Mouse (Mus musculus) kidney, adult 2 months (tissue): ENCODE measurements at regions not wholly inside any gene's neighbourhood (a gene's known extent, or its start where the extent isn't known, plus 50 kb on each side); places are given as distances from the start of the nearest gene placed in this dataset.

ENCODE experiments used
- DNase-seq: peaks from one replicate; pipeline ENCODE4 v3.0.0; 2021
- H3K27ac ChIP-seq: fragments of 200-500 bp; 2 replicates; pipeline ENCODE4 v1.5.1; 2012; ENCODE audit warnings: low read depth, low read length, control low read depth, inconsistent platforms; ENCODE audit not compliant: insufficient read depth
- H3K27me3 ChIP-seq: fragments of 200-500 bp; replicated peaks from 2 replicates; pipeline ENCODE4 v1.6.1; 2012; ENCODE audit warnings: mild to moderate bottlenecking, moderate library complexity, low read length, inconsistent platforms; ENCODE audit not compliant: control insufficient read depth, insufficient read depth
- H3K36me3 ChIP-seq: fragments of 200-500 bp; 2 replicates; pipeline ENCODE4 v1.6.1; 2012; ENCODE audit warnings: mild to moderate bottlenecking, moderate library complexity, low read length, inconsistent platforms; ENCODE audit not compliant: control insufficient read depth, insufficient read depth
- H3K4me1 ChIP-seq: fragments of 200-500 bp; 2 replicates; pipeline ENCODE4 v1.6.1; 2011; ENCODE audit warnings: low read length; ENCODE audit not compliant: control insufficient read depth, insufficient read depth
- H3K4me3 ChIP-seq: fragments of 200-500 bp; 2 replicates; pipeline ENCODE4 v1.5.1; 2011; ENCODE audit warnings: mild to moderate bottlenecking, low read depth, low read length, control low read depth; ENCODE audit not compliant: insufficient read depth
- CTCF ChIP-seq: fragments of 200-500 bp; conservative IDR thresholded peaks from 2 replicates; pipeline ENCODE4 v1.5.1; 2011; ENCODE audit warnings: low read depth, mild to moderate bottlenecking, control low read depth, low read length, moderate library complexity, mixed read lengths; ENCODE audit not compliant: insufficient read depth, insufficient read length
- POLR2A ChIP-seq: fragments of 200-500 bp; IDR thresholded peaks from one replicate; pipeline ENCODE4 v1.6.1; 2011; ENCODE audit warnings: low read depth, low read length, control low read depth
- WGBS: fragments of 180-500 bp; shearing (Covaris S2); methylation state at CpG from one replicate; pipeline ENCODE4 v1.1.7; 2018; 5-methylcytosine and 5-hydroxymethylcytosine counted together

DNA sequence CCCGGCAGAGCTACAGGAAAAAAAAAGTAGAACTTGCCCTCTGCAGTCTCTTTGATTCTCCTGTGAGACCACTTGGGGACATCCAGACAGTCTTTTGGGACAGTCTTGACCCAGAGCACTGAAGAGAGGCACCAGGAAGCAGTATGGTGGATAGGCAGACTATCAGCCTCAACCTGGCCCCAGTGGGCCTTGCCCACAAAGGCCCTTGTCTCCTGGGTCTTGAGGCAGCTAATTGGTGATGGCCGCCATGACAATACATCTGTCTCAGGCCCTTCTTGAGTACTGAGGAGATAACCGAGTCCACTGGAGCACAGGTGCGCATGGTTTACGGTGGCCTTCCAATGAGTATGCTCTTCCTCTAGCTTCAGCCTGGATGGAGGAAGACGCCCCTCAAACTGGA is 170.6 kb upstream of the Rpl34 start:
- no peak for DNase-seq
- Histone ChIP-seq H3K4me1 (no peaks in the 10 kb centered on the region), H3K27me3 (no peaks in the 10 kb centered on the region), H3K4me3 (no peak overlapping the region), H3K36me3 (no peaks in the 10 kb centered on the region), H3K27ac (no peak overlapping the region)
- no peak for TF ChIP-seq POLR2A
- no peak for TF ChIP-seq CTCF
- 97% methylated on average over 6 of the region's 6 CpGs for WGBS

DNA sequence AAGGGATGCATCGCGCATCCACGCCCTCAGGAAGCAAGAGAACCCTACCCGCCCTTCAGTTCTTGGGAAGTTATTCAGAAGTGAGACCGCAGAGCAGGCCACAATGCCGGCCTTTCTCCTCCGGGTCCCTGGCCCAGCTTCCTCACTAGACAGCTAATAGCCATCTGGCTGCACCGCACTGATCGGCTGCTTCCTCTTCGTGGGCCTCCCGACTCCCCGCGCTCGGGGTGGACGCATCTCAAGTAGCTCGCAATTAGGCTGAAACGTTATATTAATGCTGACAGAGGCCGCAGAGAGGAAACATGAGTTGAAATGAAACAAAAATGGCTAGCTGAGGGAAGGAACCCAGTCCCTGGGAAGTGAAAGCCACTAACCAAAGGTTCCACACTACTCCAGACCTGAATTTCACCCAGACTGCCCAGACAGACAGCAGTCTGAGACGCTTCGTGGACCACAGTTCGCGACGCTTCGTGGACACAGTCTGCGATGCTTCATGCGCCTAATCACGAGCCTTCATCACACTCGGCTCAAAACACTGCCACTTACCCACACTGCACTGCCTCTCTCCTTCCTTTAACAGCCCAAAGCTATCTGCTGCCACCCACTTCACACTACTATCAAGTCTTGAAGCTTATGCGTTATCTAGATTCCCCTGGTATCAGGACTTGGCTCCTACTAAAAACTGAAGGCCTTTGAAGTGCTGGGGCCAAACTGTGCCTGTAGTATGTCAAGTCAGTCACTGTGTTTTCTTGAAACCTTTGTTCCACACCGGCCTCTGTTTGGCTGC is 170.0 kb upstream of the Rpl34 start:
- WGBS, result 57% methylated on average over 30 of the region's 30 CpGs
- no peaks in the 10 kb centered on the region for H3K36me3 ChIP-seq
- TF ChIP-seq CTCF, result no peak
- TF ChIP-seq POLR2A, result no peak
- no peaks in the 10 kb centered on the region for H3K4me1 ChIP-seq
- no peak overlapping the region for H3K4me3 ChIP-seq
- H3K27me3 ChIP-seq, result no peaks in the 10 kb centered on the region
- DNase-seq, result peak; percentile 12
- no peak overlapping the region for H3K27ac ChIP-seq

DNA sequence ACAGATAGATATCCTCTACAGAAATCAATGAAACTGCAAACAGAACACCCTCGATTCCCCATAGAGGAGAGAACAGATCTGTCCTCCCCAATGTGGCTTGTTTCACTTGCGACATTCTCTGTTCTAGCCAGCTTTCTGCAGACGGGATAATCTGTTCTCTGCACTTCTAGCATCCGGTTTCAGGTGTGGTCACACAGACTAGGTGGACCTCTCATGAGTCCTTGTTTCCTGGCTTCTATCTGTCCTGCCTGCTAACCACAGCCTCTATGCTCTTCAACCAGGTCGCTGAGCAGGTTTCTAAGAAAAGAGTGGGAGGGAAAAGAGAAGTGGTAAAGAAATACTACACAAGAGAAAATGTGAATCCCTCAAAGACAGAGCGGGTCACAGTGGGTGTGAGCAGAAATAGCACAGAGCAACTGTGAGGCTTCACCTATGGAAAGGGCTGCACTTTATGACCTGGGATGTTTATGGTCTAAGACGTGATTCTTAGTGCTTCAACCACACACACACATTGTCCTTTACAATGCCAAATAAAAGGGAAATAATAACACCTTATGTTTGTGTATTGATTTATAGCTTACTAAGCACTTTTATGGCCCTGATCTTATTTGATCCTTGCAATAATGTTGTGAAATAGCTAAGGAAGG is 164.1 kb upstream of the Rpl34 start:
- Histone ChIP-seq H3K27me3 (no peaks in the 10 kb centered on the region), H3K36me3 (no peaks in the 10 kb centered on the region), H3K4me3 (no peak overlapping the region), H3K27ac (no peak overlapping the region), H3K4me1 (no peaks in the 10 kb centered on the region)
- no peak for TF ChIP-seq POLR2A
- no peak for TF ChIP-seq CTCF
- no peak for DNase-seq
- WGBS, result 62% methylated on average over 7 of the region's 7 CpGs

- WGBS, result 82% methylated on average over 4 of the region's 4 CpGs
- H3K4me3 ChIP-seq, result no peak overlapping the region
- DNase-seq, result no peak
- no peaks in the 10 kb centered on the region for H3K4me1 ChIP-seq
- H3K27me3 ChIP-seq, result no peaks in the 10 kb centered on the region
- H3K27ac ChIP-seq, result no peak overlapping the region
- H3K36me3 ChIP-seq, result no peaks in the 10 kb centered on the region
- TF ChIP-seq CTCF, result peak; percentile 22; the same call in 1 of the 2 replicates
- no peak for TF ChIP-seq POLR2A
Measured at GRCm38 (mm10) chr3:130891310-130891709, 161.1 kb upstream of the Rpl34 start.

- no peak for DNase-seq
- 79% methylated on average over 1 of the region's 1 CpGs for WGBS
- no peak overlapping the region for H3K27ac ChIP-seq
Measured at GRCm38 (mm10) chr3:130888587-130888986, 158.4 kb upstream of the Rpl34 start.

GRCm38 (mm10) chr3:130887540-130888312 is 157.5 kb upstream of the Rpl34 start:
- WGBS, result 80% methylated on average over 3 of the region's 3 CpGs
- H3K27me3 ChIP-seq, result no peaks in the 10 kb centered on the region
- H3K4me1 ChIP-seq, result no peaks in the 10 kb centered on the region
- H3K27ac ChIP-seq, result no peak overlapping the region
- H3K4me3 ChIP-seq, result no peak overlapping the region
- no peak for TF ChIP-seq POLR2A
- TF ChIP-seq CTCF, result peak; percentile 55
- DNase-seq, result peak; percentile 29
- H3K36me3 ChIP-seq, result no peaks in the 10 kb centered on the region

More at GRCm38 (mm10) chr3:130888587-130888986, 158.4 kb upstream of the Rpl34 start:
- Histone ChIP-seq H3K27me3 (no peaks in the 10 kb centered on the region), H3K36me3 (no peaks in the 10 kb centered on the region), H3K4me3 (no peak overlapping the region), H3K4me1 (no peaks in the 10 kb centered on the region)
- TF ChIP-seq POLR2A, result no peak
- no peak for TF ChIP-seq CTCF

- no peak overlapping the region for H3K27ac ChIP-seq
- no peak for TF ChIP-seq POLR2A
- no peak for TF ChIP-seq CTCF
- 39% methylated on average over 6 of the region's 6 CpGs for WGBS
Measured at GRCm38 (mm10) chr3:130885974-130886373, 155.8 kb upstream of the Rpl34 start.

More at GRCm38 (mm10) chr3:130885974-130886373, 155.8 kb upstream of the Rpl34 start:
- DNase-seq, result no peak
- H3K36me3 ChIP-seq, result no peaks in the 10 kb centered on the region
- no peaks in the 10 kb centered on the region for H3K27me3 ChIP-seq
- no peak overlapping the region for H3K4me3 ChIP-seq
- no peaks in the 10 kb centered on the region for H3K4me1 ChIP-seq
